Comparison of ENCODE assay signal across 8 mouse cellular contexts in the genomic region with DNA sequence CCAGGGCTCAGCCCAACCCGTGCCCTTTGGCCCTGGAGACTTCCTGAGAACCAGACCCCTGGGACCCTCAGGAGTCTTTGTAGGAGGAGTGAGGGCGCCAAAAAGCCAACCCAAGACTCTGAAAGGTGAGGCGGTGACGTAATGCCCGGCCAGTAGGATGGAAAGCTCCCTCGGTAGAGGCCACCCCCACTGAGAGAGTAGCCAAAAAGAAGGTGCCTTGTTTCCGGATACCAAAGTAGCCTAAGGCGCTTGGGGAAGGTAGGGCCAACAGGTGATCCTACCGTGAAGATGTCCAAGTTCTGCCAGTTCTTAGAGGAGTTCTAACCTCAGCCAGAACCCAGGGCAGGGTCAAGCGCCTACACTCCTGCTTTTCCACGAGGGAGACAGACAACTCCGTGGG. TPM values are rescaled to one million over a fixed set of nuclear protein-coding genes. Genes with fewer than 3 reads are reported as not detected.
A peak's percentile ranks its signal among the peaks of the same experiment; 100 is the strongest.
DNase-seq lines count a peak whose midpoint lies in the region; ATAC-seq and TF ChIP-seq lines count a peak whose summit lies in the region.

No protein-coding gene starts in this region.

- H3K4me1 ChIP-seq in lung, adult 2 months (ENCODE audit: control insufficient read depth, insufficient read depth, low read length) = peaks cover 17% of the 10 kb centered on the region
- H3K4me1 ChIP-seq in bone marrow macrophage, adult 2 months (ENCODE audit: control insufficient read depth, insufficient read depth, low read length) = peaks cover 35% of the 10 kb centered on the region
- H3K4me1 ChIP-seq in hindbrain, embryonic 12.5 days = peaks cover 26% of the 10 kb centered on the region
- H3K4me1 ChIP-seq in midbrain, embryonic 11.5 days (ENCODE audit: control insufficient read depth, insufficient read depth, low read length) = peaks cover 7% of the 10 kb centered on the region; the same call in 1 of the 2 replicates

- no peaks in the 10 kb centered on the region for H3K9me3 ChIP-seq in hindbrain, embryonic 12.5 days (replicated peaks)
- no peaks in the 10 kb centered on the region for H3K9me3 ChIP-seq in midbrain, embryonic 11.5 days (ENCODE audit: control insufficient read depth, low read length)

- no peak for ATAC-seq in hindbrain, embryonic 12.5 days (ENCODE audit: low FRiP score)
- no peak for ATAC-seq in midbrain, embryonic 11.5 days (ENCODE audit: low FRiP score)

- TF ChIP-seq POLR2A in lung, adult 2 months (IDR thresholded peaks at IDR 0.05; ENCODE audit: borderline replicate concordance, extremely low read depth, low read depth, low read length) = no peak
- no peak for TF ChIP-seq POLR2A in bone marrow macrophage, adult 2 months (IDR thresholded peaks at IDR 0.05; ENCODE audit: borderline replicate concordance, low read depth, low read length)

- TF ChIP-seq CTCF in lung, adult 2 months (IDR thresholded peaks at IDR 0.05; ENCODE audit: insufficient read depth, low read length) = no peak
- TF ChIP-seq CTCF in bone marrow macrophage, adult 2 months (IDR thresholded peaks at IDR 0.05; ENCODE audit: low read depth, low read length) = no peak

- DNase-seq in lung, adult 2 months = no peak
- DNase-seq in lung, postnatal 4 days = no peak
- peak; percentile 87 for DNase-seq in midbrain, embryonic 11.5 days (ENCODE audit: low spot score, missing footprints)
- DNase-seq in Muller cell, postnatal 12 days (ENCODE audit: inconsistent ontology term) = no peak
- DNase-seq in adrenal gland, adult 8-10 months = no peak
- DNase-seq in frontal cortex, postnatal 36 days (ENCODE audit: low spot score in 2 of 2) = no peak

- no peak overlapping the region for H3K9ac ChIP-seq in hindbrain, embryonic 12.5 days
- H3K9ac ChIP-seq in midbrain, embryonic 11.5 days (ENCODE audit: low read length) = peak overlapping the region; percentile 85; the same call in 1 of the 2 replicates

- peak overlapping the region; percentile 91 for H3K4me2 ChIP-seq in hindbrain, embryonic 12.5 days (replicated peaks)
- peak overlapping the region; percentile 96 for H3K4me2 ChIP-seq in midbrain, embryonic 11.5 days

- WGBS in lung, adult 2 months = 18% methylated on average over 12 of the region's 12 CpGs
- WGBS in hindbrain, embryonic 12.5 days = 28% methylated on average over 12 of the region's 12 CpGs
- WGBS in midbrain, embryonic 11.5 days = 20% methylated on average over 12 of the region's 12 CpGs

- peak overlapping the region; percentile 53 for H3K27ac ChIP-seq in bone marrow macrophage, adult 2 months (ENCODE audit: insufficient read depth, low read depth, low read length)
- no peak overlapping the region for H3K27ac ChIP-seq in hindbrain, embryonic 12.5 days
- no peak overlapping the region for H3K27ac ChIP-seq in midbrain, embryonic 11.5 days (ENCODE audit: low read depth, low read length)

- peaks cover 19% of the 10 kb centered on the region for H3K36me3 ChIP-seq in hindbrain, embryonic 12.5 days
- peaks cover 3% of the 10 kb centered on the region; the same call in 1 of the 2 replicates for H3K36me3 ChIP-seq in midbrain, embryonic 11.5 days (ENCODE audit: control insufficient read depth, insufficient read depth, low read length)

- peaks cover 36% of the 10 kb centered on the region for H3K27me3 ChIP-seq in hindbrain, embryonic 12.5 days
- peaks cover 4% of the 10 kb centered on the region; the same call in 1 of the 2 replicates for H3K27me3 ChIP-seq in midbrain, embryonic 11.5 days (ENCODE audit: control insufficient read depth, insufficient read depth, low read length)

- peak overlapping the region; percentile 92 for H3K4me3 ChIP-seq in lung, adult 2 months (replicated peaks; ENCODE audit: extremely low read depth, low read depth, low read length)
- peak overlapping the region; percentile 87 for H3K4me3 ChIP-seq in bone marrow macrophage, adult 2 months (ENCODE audit: insufficient read depth, low read length)
- H3K4me3 ChIP-seq in hindbrain, embryonic 12.5 days = peak overlapping the region; percentile 67
- H3K4me3 ChIP-seq in midbrain, embryonic 11.5 days (ENCODE audit: low read depth, low read length) = peak overlapping the region; percentile 75

RNA-seq across cellular contexts. Expression of a gene that starts 1.5 kb away (rescaled TPM):
- polyA plus RNA-seq in lung, adult 2 months (2012; rRNA removed) = 12.1 and 12.5 TPM in 2 replicates
- polyA plus RNA-seq in bone marrow macrophage, adult 2 months (2012; ENCODE audit: insufficient read depth, insufficient read length, missing spikeins) = 16.3 and 17.5 TPM in 2 replicates
- 8.1 TPM in 2 replicates for polyA plus RNA-seq in hindbrain, embryonic 12.5 days (2016; fragmentation: Nextera tagmentation; extraction: Ambion mirVana)
- 6.4 and 9.3 TPM in 2 replicates for polyA plus RNA-seq in midbrain, embryonic 11.5 days (2014; fragmentation: Nextera tagmentation; extraction: Ambion mirVana)
- total RNA-seq in adrenal gland, adult 8-10 months (2022) = 10 to 100 TPM; 41.3 to 76.8 (median 50.9) TPM

RNA-seq across cellular contexts. Expression of a gene that starts 24.6 kb away (rescaled TPM):
- not detected in 2 replicates for polyA plus RNA-seq in lung, adult 2 months (2012; rRNA removed)
- not detected in 2 replicates for polyA plus RNA-seq in bone marrow macrophage, adult 2 months (2012; ENCODE audit: insufficient read depth, insufficient read length, missing spikeins)
- polyA plus RNA-seq in hindbrain, embryonic 12.5 days (2016; fragmentation: Nextera tagmentation; extraction: Ambion mirVana) = not detected in 2 replicates
- polyA plus RNA-seq in midbrain, embryonic 11.5 days (2014; fragmentation: Nextera tagmentation; extraction: Ambion mirVana) = not detected in 2 replicates
- total RNA-seq in adrenal gland, adult 8-10 months (2022) = not detected
